Mouse (Mus musculus) C2C12 (cell line): ENCODE measurements around the gene Rnf34. TPM values are rescaled to one million over a fixed set of nuclear protein-coding genes. Genes with fewer than 3 reads are reported as not detected.

Experiments used
- H3K27me3 ChIP-seq: one replicate; pipeline ENCODE4 v1.6.1; 2011; ENCODE audit not compliant: control insufficient read depth, insufficient read depth, insufficient read length
- H3K36me3 ChIP-seq: one replicate; pipeline ENCODE4 v1.6.1; 2011; ENCODE audit not compliant: control insufficient read depth, insufficient read depth
- H3K4me3 ChIP-seq: one replicate; pipeline ENCODE4 v1.5.1; 2011; ENCODE audit warnings: mild to moderate bottlenecking, control low read depth; ENCODE audit not compliant: poor library complexity, insufficient read depth, severe bottlenecking
- H3K79me2 ChIP-seq: one replicate; pipeline ENCODE4 v1.6.1; 2011; ENCODE audit not compliant: control insufficient read depth, insufficient read depth
- H3K79me3 ChIP-seq: one replicate; pipeline ENCODE4 v1.6.1; 2011; ENCODE audit warnings: low read depth, control low read depth
- H3ac ChIP-seq: one replicate; pipeline ENCODE3; 2011; ENCODE audit warnings: low read depth; ENCODE audit not compliant: control insufficient read depth, insufficient read length
- CEBPB ChIP-seq: IDR thresholded peaks from one replicate; pipeline ENCODE4 v1.6.1; 2011; ENCODE audit warnings: low read depth, mild to moderate bottlenecking, control low read depth, moderate library complexity
- CTCF ChIP-seq: IDR thresholded peaks from one replicate; pipeline ENCODE4 v1.5.1; 2011; ENCODE audit not compliant: control insufficient read depth, insufficient read depth, insufficient read length
- FOSL1 ChIP-seq: IDR thresholded peaks from one replicate; pipeline ENCODE4 v1.8.0; 2011; ENCODE audit warnings: mild to moderate bottlenecking, low read length; ENCODE audit not compliant: poor library complexity, insufficient read depth, severe bottlenecking
- MAX ChIP-seq: IDR thresholded peaks from one replicate; pipeline ENCODE4 v1.6.1; 2011; ENCODE audit warnings: mild to moderate bottlenecking, control low read depth
- MYOD1 ChIP-seq: IDR thresholded peaks from one replicate; pipeline ENCODE4 v1.6.1; 2011; ENCODE audit warnings: low read depth; ENCODE audit not compliant: control insufficient read depth, insufficient read length
- MYOG ChIP-seq: IDR thresholded peaks from one replicate; pipeline ENCODE4 v1.6.1; 2011; ENCODE audit not compliant: control insufficient read depth, insufficient read length; ENCODE audit errors: extremely low read depth
- USF1 ChIP-seq: IDR thresholded peaks from one replicate; pipeline ENCODE4 v1.6.1; 2011; ENCODE audit warnings: low read depth, mild to moderate bottlenecking, control low read depth, moderate library complexity
- polyA plus RNA-seq: library from polyadenylated mRNA; unstranded; fragments of >200 nt; fragmentation: generic; extraction: Trizol; gene quantifications from one replicate; pipeline ENCODE4 v1.2.1, GENCODE M21; 2012; ENCODE audit warnings: missing spikeins

The Rnf34 gene
- polyA plus RNA-seq, 1 experiment, result 8.1 TPM

DNA sequence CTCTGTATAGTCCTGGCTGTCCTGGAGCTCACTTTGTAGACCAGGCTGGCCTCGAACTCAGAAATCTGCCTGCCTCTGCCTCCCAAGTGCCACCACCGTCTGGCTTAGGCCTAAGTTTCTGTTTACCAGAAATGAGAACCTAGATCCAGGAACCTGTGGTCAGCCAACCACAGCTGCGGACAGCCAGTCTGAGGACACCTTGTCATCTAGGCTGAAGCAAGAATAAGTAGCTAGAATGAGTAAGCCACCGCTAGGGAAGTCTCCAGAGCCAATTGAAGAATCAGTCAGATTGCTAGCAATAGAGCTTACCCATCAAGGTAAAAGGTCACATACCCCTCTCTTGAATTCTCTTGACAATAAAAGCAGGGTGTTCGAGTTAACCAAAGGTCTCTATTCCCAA, 6.0 kb upstream of the Rnf34 start:
- Histone ChIP-seq H3K27me3 (peaks cover 3% of the 10 kb centered on the region), H3K36me3 (no peaks in the 10 kb centered on the region), H3K4me3 (no peak overlapping the region), H3ac (no peak overlapping the region), H3K79me2 (no peaks in the 10 kb centered on the region), H3K79me3 (no peaks in the 10 kb centered on the region)
- TF ChIP-seq CEBPB (no peak), MYOG (no peak), USF1 (no peak), MAX (no peak), MYOD1 (no peak), FOSL1 (no peak), CTCF (no peak)

DNA sequence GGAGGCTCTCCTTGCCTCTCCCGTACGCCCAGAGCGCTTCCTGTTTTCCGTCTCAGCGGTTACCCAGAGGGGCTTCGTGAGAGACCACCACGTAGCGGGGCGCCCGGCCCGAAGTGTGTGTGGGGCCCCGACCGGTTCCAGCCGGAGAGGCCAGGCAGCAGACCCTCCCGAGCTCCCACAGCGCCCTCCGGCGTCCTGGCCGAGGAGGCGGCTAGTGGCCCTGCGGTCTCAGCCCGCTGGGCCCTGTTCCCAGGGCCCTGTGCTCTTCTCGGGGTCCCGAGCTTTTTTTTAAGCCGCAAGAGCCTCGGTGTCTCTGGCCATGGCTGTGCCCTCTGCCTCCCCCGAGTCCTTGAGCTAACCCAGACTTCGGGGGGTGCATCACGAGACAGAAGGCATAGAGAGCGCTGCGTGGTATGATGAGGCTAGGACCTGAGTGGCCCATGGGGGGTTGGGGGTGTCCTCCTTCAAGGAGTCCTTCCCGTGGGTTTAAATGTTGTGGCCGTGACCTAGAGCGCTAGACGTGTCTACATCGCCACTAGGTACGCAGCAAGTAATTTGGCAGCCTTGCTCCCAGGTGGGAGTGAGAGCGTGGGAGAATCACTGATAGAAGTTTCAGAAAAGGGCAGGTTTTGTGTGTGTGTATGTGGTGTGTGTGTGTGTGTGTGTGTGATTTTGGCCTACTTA, 613 bp downstream of the Rnf34 start:
- H3K79me3 ChIP-seq, result peaks cover 5% of the 10 kb centered on the region
- H3K27me3 ChIP-seq, result no peaks in the 10 kb centered on the region
- H3ac ChIP-seq, result peak overlapping the region; percentile 92
- peaks cover 16% of the 10 kb centered on the region for H3K79me2 ChIP-seq
- peak overlapping the region; percentile 85 for H3K4me3 ChIP-seq
- no peak for TF ChIP-seq CEBPB
- TF ChIP-seq CTCF, result peak; percentile 28
- TF ChIP-seq MAX, result no peak
- no peaks in the 10 kb centered on the region for H3K36me3 ChIP-seq

DNA sequence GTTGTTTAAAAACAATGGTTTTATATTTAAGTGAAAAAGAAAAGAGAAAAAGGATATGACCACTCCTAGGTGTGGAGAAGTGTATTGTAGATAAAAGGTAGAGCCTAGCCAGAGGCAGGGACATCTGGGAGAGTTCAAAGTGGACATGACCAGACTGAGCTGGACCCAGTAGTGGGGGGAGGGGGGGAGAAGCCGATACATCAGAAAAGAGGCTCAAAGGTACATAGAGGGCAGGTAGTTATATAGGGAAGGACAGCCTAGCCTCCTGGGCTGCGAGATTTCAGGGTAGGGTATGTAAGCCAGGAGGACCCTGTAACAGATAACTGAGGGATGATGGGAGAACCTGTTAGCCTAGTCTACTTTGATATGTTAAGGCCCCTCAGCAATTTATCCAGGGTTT, 2.8 kb downstream of the Rnf34 start:
- peaks cover 5% of the 10 kb centered on the region for H3K79me3 ChIP-seq
- no peak for TF ChIP-seq CTCF
- no peak for TF ChIP-seq MYOD1
- no peak for TF ChIP-seq MYOG
- TF ChIP-seq CEBPB, result no peak
- TF ChIP-seq MAX, result no peak
- no peak for TF ChIP-seq USF1
- TF ChIP-seq FOSL1, result no peak
- H3K27me3 ChIP-seq, result no peaks in the 10 kb centered on the region
- peaks cover 16% of the 10 kb centered on the region for H3K79me2 ChIP-seq
- H3K36me3 ChIP-seq, result no peaks in the 10 kb centered on the region
- H3K4me3 ChIP-seq, result no peak overlapping the region
- no peak overlapping the region for H3ac ChIP-seq

DNA sequence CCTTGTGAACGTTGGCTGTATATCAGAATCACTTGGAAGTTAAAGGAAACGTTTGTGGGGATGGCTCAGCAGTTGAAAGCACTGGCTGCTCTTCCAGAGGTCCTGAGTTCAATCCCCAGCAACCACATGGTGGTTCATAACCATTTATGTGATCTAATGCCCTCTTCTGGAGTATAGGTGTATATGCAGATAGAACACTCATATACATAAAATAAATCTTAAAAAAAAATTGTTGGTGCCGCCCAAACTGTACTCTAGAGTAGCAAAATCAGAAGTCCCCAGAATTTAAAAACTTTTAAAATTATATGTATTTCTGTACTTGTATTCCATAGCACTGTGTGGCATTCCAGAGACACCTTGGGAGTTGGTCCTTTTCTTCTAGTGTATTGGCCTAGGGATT, 6.0 kb downstream of the Rnf34 start:
- Histone ChIP-seq H3K79me3 (peaks cover 3% of the 10 kb centered on the region), H3K4me3 (no peak overlapping the region), H3K36me3 (no peaks in the 10 kb centered on the region), H3K27me3 (no peaks in the 10 kb centered on the region), H3K79me2 (peaks cover 8% of the 10 kb centered on the region), H3ac (no peak overlapping the region)
- TF ChIP-seq CTCF, result no peak
- TF ChIP-seq MYOD1, result no peak
- TF ChIP-seq MYOG, result no peak
- no peak for TF ChIP-seq CEBPB
- no peak for TF ChIP-seq FOSL1
- TF ChIP-seq MAX, result no peak
- TF ChIP-seq USF1, result no peak

DNA sequence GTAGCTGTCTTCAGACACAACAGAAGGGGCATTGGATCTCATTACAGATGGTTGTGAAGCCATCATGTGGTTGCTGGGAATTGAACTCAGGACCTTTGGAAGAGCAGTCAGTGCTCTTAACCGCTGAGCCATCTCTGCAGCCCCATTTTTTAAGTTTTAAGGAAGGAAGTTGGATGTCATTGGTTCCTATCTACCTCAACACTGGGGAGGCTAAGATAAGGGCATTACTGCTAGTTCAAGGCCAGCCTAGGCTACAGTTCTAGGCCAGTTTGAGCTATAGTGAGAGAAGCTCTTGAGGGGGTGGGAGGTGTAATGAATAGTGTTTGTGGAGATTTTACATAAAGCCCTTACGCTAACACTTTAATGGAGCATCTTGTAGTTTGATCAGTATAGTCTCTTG, 13.2 kb downstream of the Rnf34 start:
- TF ChIP-seq FOSL1, result no peak
- TF ChIP-seq MAX, result no peak
- no peak for TF ChIP-seq USF1
- TF ChIP-seq MYOD1, result no peak
- no peak for TF ChIP-seq MYOG
- no peak for TF ChIP-seq CEBPB
- TF ChIP-seq CTCF, result no peak
- Histone ChIP-seq H3K79me3 (no peaks in the 10 kb centered on the region), H3K4me3 (no peak overlapping the region), H3K79me2 (no peaks in the 10 kb centered on the region), H3ac (no peak overlapping the region), H3K27me3 (no peaks in the 10 kb centered on the region), H3K36me3 (peaks cover 51% of the 10 kb centered on the region)

GRCm38 (mm10) chr5:122872626-122873025, 22.8 kb downstream of the Rnf34 start:
- Histone ChIP-seq H3ac (no peak overlapping the region), H3K36me3 (peaks cover 45% of the 10 kb centered on the region), H3K27me3 (no peaks in the 10 kb centered on the region), H3K79me2 (no peaks in the 10 kb centered on the region), H3K79me3 (no peaks in the 10 kb centered on the region), H3K4me3 (no peak overlapping the region)
- TF ChIP-seq MYOG (no peak), CEBPB (no peak), CTCF (no peak), FOSL1 (no peak), MYOD1 (no peak), MAX (no peak), USF1 (no peak)
